Mouse (Mus musculus): ENCODE data around the gene B3galt4.
"Not testable (repeated sequence)": the region's sequence is repeated elsewhere in the genome, so short reads cannot be mapped to it uniquely, and the experiment has no call there.

Gene B3galt4

DNA sequence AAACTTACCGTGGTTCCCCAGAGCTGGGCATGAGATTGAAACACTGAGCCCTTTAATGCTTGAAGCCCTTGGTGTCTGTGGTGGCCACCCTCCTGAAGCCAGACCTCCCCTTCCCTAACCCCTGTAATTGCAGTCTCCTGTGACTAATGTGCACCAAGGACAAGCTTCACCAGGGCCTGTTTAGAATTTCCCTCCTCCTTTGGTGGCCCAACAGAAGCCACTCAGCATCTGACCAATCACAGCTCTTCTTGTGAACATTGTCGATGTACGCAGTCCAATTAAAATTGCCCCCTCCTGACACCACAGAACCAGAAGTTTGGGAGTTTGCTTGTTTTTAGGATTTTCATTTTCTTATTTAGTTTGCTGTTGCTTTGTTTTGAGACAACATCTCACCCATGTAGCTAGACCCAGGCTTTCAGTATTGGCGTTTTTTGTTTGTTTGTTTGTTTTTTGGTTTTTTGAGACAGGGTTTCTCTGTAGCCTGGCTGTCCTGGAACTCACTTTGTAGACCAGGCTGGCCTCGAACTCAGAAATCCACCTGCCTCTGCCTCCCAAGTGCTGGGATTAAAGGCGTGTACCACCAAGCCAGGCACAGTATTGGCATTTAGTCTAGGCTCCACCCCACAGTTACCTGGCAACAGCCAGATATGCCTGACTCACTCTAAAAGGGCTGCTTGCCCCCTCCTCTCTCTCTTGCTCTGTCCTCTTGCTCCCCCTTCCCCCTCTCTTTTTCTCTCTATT lies 47.2 kb downstream of the B3galt4 start:
- DNase-seq (ENCODE audit: low spot score), result not testable (repeated sequence)

DNA sequence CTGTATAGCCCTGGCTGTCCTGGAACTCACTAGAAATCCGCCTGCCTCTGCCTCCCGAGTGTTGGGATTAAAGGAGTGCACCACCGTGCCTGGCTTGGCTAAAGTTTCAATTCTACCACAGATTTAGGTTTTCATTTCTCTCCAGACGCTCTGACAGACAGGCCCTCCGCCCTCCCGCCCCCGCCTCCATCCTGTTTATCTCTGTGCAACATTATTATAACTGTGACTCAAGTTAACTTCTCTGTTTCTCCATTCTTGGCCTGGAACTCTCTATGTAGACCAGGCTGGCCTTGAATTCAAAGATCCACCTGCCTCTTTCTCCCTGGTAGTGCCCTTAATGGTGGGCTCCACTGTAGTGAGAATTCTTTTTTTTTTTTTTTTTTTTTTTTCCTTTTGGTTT lies 48.8 kb downstream of the B3galt4 start:
- no peak for DNase-seq (ENCODE audit: low spot score)

DNA sequence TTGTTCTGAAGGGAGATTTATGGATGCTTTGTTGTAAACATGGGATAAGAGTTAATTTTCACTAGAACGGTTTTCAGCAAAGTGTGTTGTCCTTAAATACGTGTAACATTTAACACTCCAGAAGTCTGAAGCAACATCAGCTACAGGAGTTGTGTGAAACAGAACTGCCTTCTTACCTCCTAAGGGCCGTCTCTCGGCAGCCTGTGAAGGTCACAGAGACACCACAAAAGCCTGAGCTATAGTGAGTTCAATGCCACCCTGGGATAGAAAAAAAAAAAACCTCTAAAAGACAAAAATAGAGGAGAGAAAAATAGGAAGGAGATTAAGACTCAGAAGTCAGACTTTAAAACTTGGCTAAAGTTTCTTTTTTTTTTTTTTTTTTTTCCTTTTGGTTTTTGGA lies 49.2 kb downstream of the B3galt4 start:
- DNase-seq (ENCODE audit: low spot score), result no peak

DNA sequence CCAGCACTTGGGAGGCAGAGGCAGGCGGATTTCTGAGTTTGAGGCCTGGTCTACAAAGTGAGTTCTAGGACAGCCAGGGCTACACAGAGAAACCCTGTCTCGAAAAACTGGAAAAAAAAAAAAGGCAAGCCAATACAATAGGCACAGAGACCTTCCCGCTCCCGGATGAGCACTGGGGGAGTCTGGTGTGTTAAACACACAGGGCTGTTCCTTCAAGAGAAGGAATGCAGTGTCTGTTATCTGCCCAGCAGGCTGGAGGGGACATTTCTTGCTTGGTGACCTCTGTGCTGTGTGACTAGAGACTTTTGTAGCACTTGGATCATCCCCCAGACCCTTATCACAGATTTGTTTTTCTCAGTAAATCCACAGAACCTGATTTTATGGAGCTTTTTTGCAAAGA lies 49.6 kb downstream of the B3galt4 start:
- no peak for DNase-seq (ENCODE audit: low spot score)

DNA sequence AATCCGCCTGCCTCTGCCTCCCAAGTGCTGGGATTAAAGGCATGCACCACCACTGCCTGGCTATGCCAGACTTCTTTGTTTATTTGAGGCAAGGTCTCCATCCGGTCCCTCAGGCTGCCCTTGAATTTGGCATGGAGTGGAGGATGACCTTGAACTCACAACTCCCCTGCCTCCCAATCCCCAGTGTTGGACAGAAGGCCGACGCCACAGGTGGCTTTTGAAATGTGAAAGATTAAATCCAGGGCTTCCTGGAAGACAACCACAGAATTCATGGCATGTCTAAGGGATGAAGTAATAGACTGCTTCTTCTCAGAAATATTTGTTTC lies 50.3 kb downstream of the B3galt4 start:
- no peak for DNase-seq (ENCODE audit: low spot score)

DNA sequence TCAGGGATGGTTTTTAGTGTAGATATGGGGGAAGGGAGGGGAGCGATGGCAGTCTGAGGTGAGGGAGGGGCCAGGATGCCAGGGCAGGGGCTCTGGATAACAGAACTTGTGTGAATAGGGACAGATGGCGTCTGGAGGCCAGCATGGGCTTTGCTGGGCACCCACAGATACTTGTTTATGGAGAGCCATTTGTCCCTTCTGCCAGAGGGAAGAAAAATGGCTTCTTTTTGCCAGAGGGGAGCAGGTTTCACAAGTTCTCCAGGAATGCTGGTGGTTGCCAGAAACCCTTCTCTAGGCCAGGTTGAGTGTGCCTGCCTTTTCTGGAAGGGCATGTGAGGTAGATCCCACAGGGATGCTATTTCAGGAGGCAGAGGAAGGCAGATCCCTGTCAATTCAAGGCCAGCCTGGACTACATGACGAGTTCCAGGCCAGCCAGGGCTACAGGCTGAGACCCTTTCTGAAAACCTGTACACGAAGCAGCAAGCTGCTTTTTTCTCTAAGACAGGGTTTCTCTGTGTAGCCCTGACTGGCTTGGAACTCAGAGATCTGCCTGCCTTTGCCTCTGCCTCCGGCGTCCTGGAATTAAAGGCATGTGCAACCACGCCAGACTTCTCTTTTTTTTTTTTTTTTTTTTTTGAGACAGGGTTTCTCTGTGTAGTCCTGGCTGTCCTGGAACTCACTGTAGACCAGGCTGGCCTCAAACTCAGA lies 50.9 kb downstream of the B3galt4 start:
- DNase-seq (ENCODE audit: low spot score), result no peak

Data from layer of hippocampus, adult 11-12 months (tissue).